Mouse (Mus musculus): Measurements from ENCODE around the gene Glo1. TPM values are rescaled to one million over a fixed set of nuclear protein-coding genes. Genes with fewer than 3 reads are reported as not detected.
A peak's percentile ranks its signal among the peaks of the same experiment; 100 is the strongest.
"Not testable (repeated sequence)": the region's sequence is repeated elsewhere in the genome, so short reads cannot be mapped to it uniquely, and the experiment has no call there.

The Glo1 gene
- 100 to 1,000 TPM; 139 to 140 TPM for total RNA-seq (2021)
- long read RNA-seq, experiment 1, full-length matches to known transcripts = 480 of 500 reads
- long read RNA-seq, experiment 1, partial matches to known transcripts = 9 of 500 reads
- long read RNA-seq, experiment 1, other reads (novel, unspliced or antisense) = 11 of 500 reads
- long read RNA-seq, experiment 2, full-length matches to known transcripts = 410 of 421 reads
- long read RNA-seq, experiment 2, partial matches to known transcripts = 7 of 421 reads
- long read RNA-seq, experiment 2, other reads (novel, unspliced or antisense) = 4 of 421 reads

DNA sequence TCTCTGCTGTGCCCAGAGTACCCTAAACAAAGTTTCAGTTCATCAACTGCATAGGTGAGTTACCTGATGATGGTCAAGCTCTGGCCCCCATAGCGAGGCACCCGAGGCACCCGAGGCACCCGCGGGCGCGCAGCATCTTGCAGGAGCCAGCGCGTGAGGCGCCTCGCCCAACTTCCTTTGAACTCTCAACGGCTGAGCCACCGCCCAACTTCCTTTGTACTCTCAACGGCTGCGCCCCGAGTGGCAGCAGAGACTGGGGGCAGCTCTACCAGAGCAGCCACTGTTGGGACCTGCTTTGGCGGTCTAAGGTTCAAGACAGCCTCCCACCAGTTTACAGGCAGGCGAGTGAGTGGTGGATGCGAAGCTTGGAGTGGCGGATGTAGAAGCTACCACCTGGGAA lies at the start of gene Glo1:
TSS of gene Glo1 (minus strand) at position 153 of the 400 bp plus-strand sequence.
- DNase-seq; intact Hi-C loops (cut with DNase I): not testable (repeated sequence)

DNA sequence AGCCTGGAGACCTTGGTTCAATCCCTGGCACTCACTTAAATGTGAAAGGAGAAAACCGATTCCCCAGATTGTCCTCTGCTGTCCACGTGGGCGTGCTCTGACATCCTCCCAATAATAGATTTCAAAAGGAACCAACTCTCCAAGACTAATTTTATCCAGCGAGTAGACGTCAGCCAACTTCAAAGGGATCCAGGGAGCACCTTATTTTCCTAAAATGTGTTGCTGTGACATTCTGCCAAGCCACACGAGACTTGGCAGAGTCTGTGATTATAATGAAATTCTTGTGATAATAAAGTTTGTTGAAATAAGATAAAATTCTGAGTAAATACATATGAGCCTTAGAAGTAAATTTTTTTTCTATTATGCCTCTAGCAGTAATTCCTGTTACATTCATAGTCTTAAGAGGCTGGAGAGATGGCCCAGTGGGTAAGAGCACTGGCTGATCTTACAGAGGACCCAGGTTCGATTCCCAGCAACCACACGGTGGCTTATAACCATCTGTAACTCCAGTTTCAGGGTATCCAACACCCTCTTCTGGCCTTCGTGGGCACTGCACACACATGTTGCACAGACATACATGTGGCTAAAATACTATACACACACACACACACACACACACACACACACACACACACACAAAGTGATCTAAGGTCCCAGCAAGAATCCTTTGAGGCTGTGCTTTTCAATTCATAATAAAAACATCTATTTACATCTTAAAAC lies 48.5 kb upstream of the Glo1 start:
- no peak for DNase-seq
- intact Hi-C loops (cut with DNase I) = no loop called here

DNA sequence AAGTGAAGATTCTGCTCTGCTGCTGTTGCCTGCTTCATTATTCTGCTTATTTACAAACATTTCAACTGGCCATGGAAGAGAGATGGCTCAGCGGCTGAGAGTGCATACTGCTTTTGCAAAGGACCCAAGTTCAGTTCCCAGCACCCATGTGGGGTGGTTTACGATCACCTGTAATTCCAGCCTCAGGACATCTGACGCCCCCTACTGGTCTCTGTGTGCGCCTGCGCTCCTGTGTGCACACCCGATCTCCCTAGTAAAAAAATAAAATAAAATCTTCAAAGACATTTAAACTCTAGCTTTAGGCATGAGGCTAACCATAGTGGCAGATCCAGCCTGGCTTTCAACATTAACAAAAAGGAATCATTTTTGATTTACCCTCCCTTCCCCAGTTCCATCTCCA lies 46.4 kb upstream of the Glo1 start:
- no peak for DNase-seq
- intact Hi-C loops (cut with DNase I) = no loop called here

DNA sequence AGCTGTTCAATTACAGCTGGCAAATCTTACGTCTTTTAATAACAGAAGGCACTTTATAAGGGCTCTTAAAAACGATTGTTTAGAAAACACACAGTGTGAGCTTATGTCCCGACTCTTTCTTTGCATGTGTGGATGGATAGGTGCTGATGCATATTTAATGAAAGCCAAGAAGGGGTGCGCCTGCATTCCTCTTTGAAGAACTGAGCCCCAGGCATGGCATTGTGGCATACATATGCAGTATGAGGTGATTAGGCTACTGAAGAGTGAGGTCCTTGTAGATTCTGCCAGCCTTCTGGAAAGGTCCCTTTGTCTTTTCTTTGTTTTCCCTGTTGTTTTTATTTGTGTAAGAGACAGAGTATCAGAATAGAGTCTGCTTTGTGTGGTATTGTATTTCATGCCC lies 45.9 kb upstream of the Glo1 start:
- DNase-seq = no peak
- intact Hi-C loops (cut with DNase I) = no loop called here

DNA sequence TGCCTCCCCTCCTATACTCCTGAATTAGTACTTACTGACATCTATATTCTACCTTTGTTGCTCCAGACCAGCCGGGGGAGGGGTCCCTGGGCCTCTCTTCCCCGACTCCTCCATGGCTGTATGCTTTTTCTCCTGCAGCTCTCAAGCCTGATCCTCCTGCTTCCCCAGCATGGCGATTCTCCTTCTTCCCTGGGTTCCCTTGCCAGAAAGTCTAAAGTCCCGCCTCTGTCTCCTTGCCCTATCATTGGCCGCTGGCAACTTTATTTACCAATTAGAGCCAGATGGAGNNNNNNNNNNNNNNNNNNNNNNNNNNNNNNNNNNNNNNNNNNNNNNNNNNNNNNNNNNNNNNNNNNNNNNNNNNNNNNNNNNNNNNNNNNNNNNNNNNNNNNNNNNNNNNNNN lies 38.2 kb upstream of the Glo1 start:
- intact Hi-C loops (cut with DNase I) = no loop called here
- DNase-seq = no peak

DNA sequence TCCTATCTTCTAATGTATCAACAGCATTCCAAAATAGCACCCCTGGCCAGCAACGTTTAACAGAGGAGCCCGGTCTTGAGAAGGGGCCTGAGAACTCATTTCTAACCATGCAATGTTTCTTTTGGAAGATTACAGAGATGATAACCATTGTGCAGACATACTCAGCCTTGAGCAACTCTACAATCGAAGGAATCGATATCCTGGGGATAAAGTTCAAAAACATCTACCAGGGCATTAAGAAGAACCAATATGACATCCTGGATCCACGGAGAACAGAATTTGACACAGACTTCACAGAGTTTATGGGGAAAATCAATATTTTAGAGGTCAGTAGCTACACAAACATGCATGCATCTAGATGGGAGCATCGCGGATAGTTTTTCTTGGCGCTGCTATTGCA lies 36.5 kb upstream of the Glo1 start:
- no peak for DNase-seq
- intact Hi-C loops (cut with DNase I) = no loop called here

DNA sequence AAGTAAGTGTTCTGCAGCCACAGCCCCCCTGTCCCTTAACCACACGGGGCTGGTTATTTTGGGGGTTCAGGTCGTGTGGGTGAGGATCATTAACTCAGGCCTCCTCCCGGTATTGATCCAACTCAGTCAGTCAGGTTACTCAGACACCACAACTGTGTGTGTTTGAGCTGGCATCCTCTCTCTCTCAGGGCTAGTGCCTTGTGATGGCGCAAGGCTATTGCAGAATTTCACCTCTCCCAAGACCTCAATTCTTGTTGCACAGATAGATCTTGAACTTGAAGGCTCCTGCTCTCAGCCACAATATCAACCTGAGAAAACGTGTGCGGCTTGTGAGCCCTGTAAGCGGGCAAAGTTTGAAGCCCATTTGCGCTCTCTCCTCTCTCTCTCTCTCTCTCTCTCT lies 35.5 kb upstream of the Glo1 start:
- DNase-seq = no peak
- intact Hi-C loops (cut with DNase I) = no loop called here

DNA sequence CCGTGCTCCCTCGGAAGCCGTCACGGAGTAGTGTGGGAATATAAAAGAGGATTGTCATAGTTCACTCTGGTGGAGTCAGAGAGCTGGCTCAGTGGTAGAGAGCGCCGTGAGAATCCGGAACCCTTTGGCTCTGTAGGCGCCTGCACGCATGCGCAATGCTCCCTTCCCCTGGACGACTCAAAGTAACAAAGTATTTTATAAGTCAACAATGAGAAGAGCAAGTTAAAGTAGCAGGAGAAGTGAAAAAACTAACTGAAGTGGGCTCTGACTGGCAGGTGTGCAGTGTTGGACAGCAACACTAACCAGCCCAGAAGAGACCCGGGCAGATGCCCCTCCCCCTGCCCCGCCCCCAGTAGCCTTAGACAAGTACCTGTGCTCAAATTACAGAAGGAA lies 31.5 kb upstream of the Glo1 start:
- intact Hi-C loops (cut with DNase I) = no loop called here
- peak; percentile 66 to 67 for DNase-seq

DNA sequence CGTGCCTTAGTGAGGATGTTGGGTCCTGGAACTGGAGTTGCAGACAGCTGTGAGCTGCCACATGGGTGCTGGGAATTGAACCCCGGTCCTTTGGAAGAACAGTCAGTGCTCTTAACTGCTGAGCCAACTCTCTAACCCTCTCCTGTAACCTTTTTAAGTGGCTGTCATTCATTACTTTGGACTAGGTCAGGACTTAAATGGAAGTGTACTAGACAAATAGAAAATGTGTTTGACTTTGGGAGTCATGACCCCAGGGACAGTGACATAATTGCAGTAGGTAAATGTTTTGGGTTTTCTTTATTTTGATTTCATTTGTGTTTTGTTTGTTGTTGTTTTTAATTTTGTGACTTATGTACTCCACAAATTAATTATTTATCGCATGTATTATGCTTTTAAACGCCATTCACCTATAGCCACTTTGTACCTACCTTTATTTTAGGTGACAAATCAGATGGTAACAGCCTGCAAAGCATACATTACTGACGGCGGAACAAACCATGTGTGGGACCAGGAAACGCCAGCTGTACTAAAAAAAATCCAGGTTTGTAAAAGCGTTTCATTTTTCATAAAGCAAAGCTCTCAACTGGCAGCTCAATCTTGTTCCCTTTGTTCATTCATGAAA lies 31.0 kb upstream of the Glo1 start:
- intact Hi-C loops (cut with DNase I) = no loop called here
- no peak for DNase-seq

DNA sequence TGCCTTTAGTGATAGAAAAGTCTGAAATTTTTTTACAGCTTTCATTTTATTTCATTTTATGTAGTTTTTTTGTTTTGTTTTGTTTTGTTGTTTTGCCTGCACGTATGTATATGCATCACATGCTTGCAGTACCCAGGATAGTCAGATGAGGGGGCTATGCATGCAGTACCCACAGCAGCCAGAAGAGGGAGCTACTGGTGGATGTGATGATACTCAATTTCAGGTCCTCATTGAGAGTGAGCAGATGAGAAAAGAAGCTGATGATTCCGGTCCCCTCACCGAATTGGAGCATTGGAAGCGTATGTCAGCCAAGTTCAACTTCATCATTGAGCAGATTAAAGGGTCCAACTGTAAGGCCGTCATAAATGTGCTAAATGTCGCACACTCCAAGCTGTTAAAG lies 26.3 kb upstream of the Glo1 start:
- intact Hi-C loops (cut with DNase I) = no loop called here
- no peak for DNase-seq

DNA sequence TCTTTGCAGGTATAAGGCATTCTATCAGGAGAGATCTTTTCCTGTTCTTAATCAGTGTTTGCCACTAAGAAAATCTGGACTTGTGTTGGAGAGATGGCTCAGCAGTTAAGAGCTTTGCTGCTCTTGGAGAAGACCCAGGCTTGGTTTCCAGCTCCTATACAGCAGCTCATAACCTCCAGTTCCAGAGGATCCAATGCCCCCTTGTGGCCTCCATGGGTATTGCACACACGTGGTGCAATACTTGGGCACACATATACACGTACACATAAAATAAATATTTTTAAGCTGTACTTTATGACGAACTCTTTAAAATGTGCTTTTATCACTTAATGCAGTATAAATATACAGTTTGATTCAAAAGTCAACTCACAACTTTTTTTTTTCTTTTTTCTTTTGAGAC lies 22.1 kb upstream of the Glo1 start:
- no peak for DNase-seq
- intact Hi-C loops (cut with DNase I) = no loop called here

DNA sequence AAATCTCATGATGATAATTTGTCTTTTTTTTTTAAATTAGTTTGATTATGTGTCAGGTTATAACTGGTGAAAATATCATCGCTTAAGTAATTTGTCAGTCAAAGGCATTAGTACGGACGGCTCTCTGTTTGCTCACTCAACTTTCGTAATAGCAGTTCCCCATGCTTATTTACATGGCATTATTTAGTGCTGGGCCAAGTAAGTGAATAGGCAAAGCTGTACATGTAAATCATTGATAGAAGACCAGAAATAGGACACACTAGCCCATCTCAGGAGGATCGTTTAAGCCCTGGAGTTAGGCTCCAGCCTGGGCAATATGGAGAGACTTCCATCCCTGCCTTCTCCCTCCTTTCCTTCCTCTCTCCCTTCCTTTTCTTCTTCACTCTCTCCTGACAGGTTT lies 14.2 kb upstream of the Glo1 start:
- intact Hi-C loops (cut with DNase I) = no loop called here
- no peak for DNase-seq

DNA sequence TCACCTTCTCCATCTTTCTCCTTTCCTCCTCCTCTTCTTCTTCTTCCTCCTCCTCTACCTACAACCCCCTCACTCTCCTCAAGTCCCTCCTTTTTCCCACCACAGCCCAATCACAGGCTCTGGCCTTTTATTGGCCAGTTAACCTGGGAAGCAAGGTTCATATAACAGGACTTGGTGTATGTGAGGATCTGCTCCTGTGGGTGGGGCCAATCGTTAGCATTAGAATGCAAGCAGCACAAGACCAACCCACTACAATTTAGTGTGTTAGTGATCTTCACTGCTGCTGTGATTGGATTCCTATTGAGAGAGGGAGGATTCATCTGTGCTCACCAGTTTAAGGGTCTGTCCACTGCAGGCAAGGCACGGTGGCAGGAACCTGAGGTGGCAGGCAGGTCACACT lies 12.3 kb upstream of the Glo1 start:
- DNase-seq = no peak
- intact Hi-C loops (cut with DNase I) = no loop called here

DNA sequence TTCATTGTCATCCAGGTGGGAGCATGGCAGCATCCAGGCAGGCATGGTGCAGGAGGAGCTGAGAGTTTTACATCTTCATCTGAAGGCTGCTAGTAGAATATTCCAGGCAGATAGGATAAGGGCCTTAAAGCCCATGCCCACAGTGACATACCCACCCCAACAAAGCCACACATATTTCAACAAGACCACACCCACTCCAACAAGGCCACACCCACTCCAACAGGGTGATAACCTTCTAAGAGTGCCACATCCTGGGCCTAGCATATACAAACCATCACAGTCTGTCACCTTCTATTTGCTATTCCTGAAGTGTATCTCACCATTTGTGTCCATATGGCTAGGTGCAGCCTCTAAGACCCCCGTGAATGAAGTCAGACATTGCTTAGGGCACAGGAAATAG lies 11.0 kb upstream of the Glo1 start:
- intact Hi-C loops (cut with DNase I) = no loop called here
- no peak for DNase-seq

DNA sequence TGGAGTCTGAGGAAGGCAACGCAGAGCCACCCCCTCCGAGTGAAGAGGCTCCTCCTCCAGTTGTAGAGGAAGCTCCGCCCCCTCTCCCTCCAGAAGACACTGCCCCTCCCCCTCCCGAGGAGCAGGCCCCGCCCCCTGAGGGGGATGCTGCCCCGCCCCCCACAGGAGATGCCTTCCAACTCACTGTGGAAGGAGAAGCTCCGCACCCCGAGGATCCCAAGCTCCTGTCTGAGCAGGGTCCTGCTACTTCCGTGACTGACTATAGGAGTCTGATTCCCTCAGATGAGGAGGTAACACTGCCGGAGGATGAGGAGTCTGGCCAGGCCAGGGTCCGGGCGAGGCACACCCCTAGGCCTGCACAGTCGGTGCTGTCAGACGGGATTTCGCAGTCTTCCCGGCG lies 8.7 kb upstream of the Glo1 start:
- intact Hi-C loops (cut with DNase I) = no loop called here
- peak; percentile 18 to 45 for DNase-seq

DNA sequence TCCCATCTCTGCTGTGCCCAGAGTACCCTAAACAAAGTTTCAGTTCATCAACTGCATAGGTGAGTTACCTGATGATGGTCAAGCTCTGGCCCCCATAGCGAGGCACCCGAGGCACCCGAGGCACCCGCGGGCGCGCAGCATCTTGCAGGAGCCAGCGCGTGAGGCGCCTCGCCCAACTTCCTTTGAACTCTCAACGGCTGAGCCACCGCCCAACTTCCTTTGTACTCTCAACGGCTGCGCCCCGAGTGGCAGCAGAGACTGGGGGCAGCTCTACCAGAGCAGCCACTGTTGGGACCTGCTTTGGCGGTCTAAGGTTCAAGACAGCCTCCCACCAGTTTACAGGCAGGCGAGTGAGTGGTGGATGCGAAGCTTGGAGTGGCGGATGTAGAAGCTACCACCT lies 2.5 kb downstream of the Glo1 start, which contains the start of gene Dnah8:
TSS of gene Dnah8 (plus strand) at position 223 of the 400 bp plus-strand sequence.
- intact Hi-C loops (cut with DNase I); DNase-seq: not testable (repeated sequence)

DNA sequence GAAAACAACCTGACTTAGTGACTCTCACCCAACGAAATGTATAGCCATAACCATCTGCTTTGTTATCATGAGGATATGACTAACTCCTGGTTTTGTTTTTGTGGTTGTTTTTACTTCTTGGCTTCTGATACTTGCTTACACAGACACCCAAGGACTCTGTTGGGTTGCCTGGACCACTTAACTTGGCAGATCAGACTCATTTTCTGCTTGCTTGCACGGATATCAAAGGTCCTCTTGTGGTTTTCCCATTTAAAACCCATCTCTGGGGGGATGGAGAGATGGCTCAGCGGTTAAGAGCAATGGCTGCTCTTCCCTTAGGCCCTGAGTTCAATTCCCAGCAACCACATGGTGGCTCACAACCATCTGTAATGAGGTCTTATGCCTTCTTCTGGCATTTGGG lies 3.5 kb downstream of the Glo1 start:
- intact Hi-C loops (cut with DNase I) = no loop called here
- no peak for DNase-seq

DNA sequence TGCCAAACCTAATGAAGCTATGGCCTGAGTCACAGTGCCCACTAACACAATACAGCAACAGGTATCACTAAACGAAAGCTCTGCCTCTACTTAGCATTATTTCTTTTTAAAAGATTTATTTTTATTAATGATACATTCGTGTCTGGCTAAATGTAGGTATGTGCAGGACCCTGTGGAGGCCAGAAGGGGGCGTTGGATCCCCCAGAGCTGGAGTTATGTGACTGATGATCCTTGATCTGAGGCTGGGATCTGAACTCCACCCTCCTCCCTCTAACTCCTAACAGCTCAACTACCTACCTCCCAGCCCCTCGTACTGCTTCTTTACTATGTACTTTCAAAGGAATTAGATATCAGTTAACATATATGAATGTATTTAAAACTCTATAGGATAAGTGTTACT lies 5.2 kb downstream of the Glo1 start:
- intact Hi-C loops (cut with DNase I) = no loop called here
- DNase-seq = no peak

DNA sequence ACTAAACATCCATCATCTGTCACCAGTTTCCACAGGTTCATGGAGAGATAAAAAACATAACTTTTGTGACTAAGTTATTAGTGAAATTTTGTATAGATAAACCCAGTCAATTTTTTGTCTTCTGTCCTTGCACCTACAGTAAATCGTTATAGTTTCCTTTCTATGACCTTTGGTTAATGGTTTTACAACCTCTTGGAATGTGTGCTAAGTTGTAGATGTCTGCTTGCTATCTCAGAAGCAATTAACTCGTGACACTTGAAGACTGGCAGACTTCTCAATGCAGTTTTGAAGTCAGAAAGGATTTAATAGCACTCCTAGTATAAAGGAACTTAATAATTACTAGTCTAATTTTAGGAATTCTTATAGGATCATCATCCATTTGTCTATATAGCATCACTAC lies 6.1 kb downstream of the Glo1 start:
- no peak for DNase-seq
- intact Hi-C loops (cut with DNase I) = no loop called here

DNA sequence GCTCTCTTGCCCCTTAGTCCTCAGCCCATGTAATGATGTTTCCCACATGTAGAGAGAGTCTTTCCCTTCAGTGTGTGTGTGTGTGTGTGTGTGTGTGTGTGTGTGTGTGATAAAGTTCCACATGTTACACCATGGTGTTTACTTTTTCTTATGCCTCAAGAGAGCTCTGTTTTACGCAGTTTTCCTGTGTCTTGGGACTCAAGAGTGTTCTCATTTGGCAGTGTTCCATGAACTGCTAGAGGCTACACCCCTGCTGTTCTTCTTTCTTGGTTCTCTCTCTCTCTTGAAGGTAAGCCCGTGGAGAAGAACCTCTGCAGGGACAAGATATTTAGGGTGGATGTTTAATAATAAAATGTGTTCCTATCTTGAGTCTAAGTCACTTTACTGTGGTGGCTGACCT lies 7.5 kb downstream of the Glo1 start:
- no peak for DNase-seq
- intact Hi-C loops (cut with DNase I) = no loop called here

DNA sequence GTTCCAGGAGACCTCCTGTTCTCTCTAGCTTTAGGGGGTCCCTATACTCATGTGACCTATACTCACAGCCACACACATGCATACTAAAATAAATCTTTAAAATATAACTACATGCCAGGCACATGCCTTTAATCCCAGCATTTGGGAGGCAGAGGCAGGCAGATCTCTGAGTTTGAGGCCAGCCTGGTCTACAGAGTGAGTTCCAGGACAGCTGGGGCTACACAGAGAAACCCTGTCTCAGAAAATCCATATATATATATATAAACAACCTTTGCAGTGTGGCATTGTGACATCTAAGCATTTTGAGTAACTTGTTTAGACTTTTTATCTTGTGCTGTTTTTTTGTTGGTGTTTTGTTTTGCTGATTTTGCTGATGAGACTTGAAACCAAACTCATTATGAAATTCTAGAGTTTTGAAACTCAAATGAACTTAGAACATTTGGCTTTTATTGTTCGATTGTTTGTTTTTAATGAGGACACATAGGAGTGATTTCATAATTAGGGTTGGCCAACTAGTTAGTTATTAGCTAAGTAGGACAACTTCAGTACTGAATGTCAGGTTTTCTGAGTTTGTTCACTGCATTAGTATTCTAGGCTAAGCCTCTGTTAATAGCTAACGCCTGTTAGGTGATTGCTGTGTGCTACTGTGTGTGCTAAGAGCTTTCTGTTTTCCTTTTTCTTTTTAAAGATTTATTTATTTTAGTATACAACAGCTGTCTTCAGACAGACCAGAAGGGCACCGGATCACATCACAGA lies 8.4 kb downstream of the Glo1 start:
- no peak for DNase-seq
- intact Hi-C loops (cut with DNase I) = no loop called here

Measured in heart, postnatal 14 days (tissue).